Mouse (Mus musculus): ENCODE measurements around the gene Rbm24. TPM values are rescaled to one million over a fixed set of nuclear protein-coding genes. Genes with fewer than 3 reads are reported as not detected.
A peak's percentile ranks its signal among the peaks of the same experiment; 100 is the strongest.

Gene Rbm24
- polyA plus RNA-seq, 1 experiment from 2014 or later, result 0.11 TPM

DNA sequence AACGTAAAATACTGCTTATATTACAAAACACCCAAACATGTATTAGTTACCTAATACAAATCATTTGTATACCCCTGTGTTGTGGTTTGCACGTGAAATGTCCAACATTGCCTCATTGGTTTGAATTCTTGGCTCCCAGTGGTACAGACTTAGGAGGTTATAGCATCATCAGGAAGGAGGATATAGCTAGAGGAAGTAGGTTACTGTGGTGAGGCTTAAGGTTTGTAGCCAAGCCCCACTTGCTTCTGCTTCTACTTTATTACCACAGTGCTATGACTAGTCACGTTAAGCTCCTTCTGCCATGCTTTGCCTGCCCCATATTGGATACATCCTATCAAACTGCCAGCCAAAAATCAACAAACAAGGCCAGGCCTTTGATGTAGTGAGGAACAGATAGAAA, 21.0 kb upstream of the Rbm24 start:
- Histone ChIP-seq H3K36me3 (replicated peaks; ENCODE audit: insufficient read depth, low read length) (no peaks in the 10 kb centered on the region), H3K4me1 (ENCODE audit: insufficient read depth) (no peaks in the 10 kb centered on the region), H3K27me3 (ENCODE audit: insufficient read depth, low read length) (no peaks in the 10 kb centered on the region), H3K4me3 (ENCODE audit: low read depth, low read length) (no peak overlapping the region), H3K9ac (replicated peaks) (no peak overlapping the region), H3K27ac (ENCODE audit: low read depth) (no peak overlapping the region), H3K9me3 (ENCODE audit: low read length) (no peaks in the 10 kb centered on the region), H3K4me2 (ENCODE audit: low read depth, low read length) (no peak overlapping the region)
- ATAC-seq (no peak), DNase-seq (no peak)
- WGBS (ENCODE audit: insufficient replicate concordance), result 42% methylated on average over 3 of the region's 3 CpGs
- TF ChIP-seq EP300 (IDR thresholded peaks at IDR 0.05; ENCODE audit: low read depth), result no peak
- no peak for TF ChIP-seq CTCF (IDR thresholded peaks at IDR 0.05; ENCODE audit: low read depth)

DNA sequence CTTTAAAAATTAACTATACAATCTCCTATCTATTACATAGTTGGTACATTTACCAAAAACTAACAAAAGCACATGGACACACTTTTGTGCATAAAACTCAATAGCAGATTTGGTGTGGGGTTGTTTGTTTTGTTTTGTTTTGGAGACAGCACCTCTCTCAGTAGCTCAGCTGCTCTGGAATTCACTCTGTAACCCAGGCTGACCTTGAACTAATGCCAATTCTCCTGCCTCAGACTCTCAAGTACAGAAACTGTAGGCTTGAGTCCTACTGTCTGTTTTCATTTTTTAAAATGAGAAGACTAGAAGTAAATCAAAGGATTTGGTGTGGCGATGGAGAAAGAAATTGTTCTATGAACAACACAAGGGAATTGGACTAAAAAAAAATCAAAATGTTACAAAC, 11.1 kb upstream of the Rbm24 start:
- TF ChIP-seq CTCF (IDR thresholded peaks at IDR 0.05; ENCODE audit: low read depth) (no peak), EP300 (IDR thresholded peaks at IDR 0.05; ENCODE audit: low read depth) (no peak)

DNA sequence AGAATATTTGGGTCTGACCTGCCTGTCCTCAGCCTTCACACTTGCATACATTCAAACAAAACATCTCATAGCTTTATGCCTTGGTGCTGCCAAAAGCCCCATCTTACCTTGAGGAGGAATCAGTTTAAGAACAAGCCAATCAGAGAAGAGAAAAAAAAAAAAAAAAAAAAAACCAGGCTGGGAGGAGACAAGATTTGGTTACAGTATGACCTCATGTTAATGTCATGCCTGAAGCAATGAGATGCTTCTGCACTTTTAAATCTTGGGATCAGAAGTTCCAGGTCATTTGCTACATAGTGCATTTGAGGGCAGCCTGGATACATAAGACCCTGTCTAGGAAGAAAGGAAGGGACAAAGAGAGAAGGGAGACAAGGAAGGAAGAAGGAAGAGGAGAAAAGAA, 6.0 kb upstream of the Rbm24 start:
- no peaks in the 10 kb centered on the region for H3K9me3 ChIP-seq (ENCODE audit: low read length)
- H3K9ac ChIP-seq (replicated peaks), result no peak overlapping the region
- no peaks in the 10 kb centered on the region for H3K4me1 ChIP-seq (ENCODE audit: insufficient read depth)
- no peak overlapping the region for H3K27ac ChIP-seq (ENCODE audit: low read depth)
- no peaks in the 10 kb centered on the region for H3K36me3 ChIP-seq (replicated peaks; ENCODE audit: insufficient read depth, low read length)
- H3K4me2 ChIP-seq (ENCODE audit: low read depth, low read length), result no peak overlapping the region
- ATAC-seq (no peak), DNase-seq (no peak)
- H3K27me3 ChIP-seq (ENCODE audit: insufficient read depth, low read length), result peaks cover 5% of the 10 kb centered on the region
- TF ChIP-seq EP300 (IDR thresholded peaks at IDR 0.05; ENCODE audit: low read depth) (no peak), CTCF (IDR thresholded peaks at IDR 0.05; ENCODE audit: low read depth) (no peak)
- H3K4me3 ChIP-seq (ENCODE audit: low read depth, low read length), result no peak overlapping the region

More for the DNA sequence above, 11.1 kb upstream of the Rbm24 start:
- no peak overlapping the region for H3K4me3 ChIP-seq (ENCODE audit: low read depth, low read length)
- H3K9me3 ChIP-seq (ENCODE audit: low read length), result no peaks in the 10 kb centered on the region
- H3K4me2 ChIP-seq (ENCODE audit: low read depth, low read length), result no peak overlapping the region
- DNase-seq, result no peak
- H3K4me1 ChIP-seq (ENCODE audit: insufficient read depth), result no peaks in the 10 kb centered on the region
- no peaks in the 10 kb centered on the region for H3K27me3 ChIP-seq (ENCODE audit: insufficient read depth, low read length)
- no peak overlapping the region for H3K9ac ChIP-seq (replicated peaks)
- H3K27ac ChIP-seq (ENCODE audit: low read depth), result no peak overlapping the region
- no peaks in the 10 kb centered on the region for H3K36me3 ChIP-seq (replicated peaks; ENCODE audit: insufficient read depth, low read length)
- 72% methylated on average over 1 of the region's 1 CpGs for WGBS (ENCODE audit: insufficient replicate concordance)
- no peak for ATAC-seq

DNA sequence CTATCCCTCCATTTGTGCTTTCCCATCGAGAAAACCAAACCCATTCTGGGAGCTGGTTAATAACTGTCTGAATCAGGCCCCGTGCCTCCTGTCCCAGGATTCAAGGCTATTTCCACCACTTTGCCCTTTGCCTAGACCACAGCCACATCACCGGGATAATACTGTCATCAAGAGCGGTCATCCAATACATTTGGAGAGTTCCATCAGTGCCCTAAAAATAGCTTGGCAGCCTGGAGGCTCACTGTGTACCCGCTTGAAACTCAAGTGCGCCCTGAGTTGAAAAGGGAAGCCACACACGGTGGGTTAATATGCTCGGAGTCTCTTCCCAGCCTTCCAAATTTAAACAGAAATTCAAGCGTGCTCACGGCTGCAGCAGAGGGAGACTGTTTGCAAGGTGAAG, 4.6 kb upstream of the Rbm24 start:
- WGBS (ENCODE audit: insufficient replicate concordance), result 72% methylated on average over 10 of the region's 10 CpGs
- H3K4me3 ChIP-seq (ENCODE audit: low read depth, low read length), result no peak overlapping the region
- H3K27me3 ChIP-seq (ENCODE audit: insufficient read depth, low read length), result peaks cover 17% of the 10 kb centered on the region
- no peak for DNase-seq
- no peak overlapping the region for H3K9ac ChIP-seq (replicated peaks)
- TF ChIP-seq CTCF (IDR thresholded peaks at IDR 0.05; ENCODE audit: low read depth) (no peak), EP300 (IDR thresholded peaks at IDR 0.05; ENCODE audit: low read depth) (no peak)
- no peaks in the 10 kb centered on the region for H3K9me3 ChIP-seq (ENCODE audit: low read length)
- H3K4me1 ChIP-seq (ENCODE audit: insufficient read depth), result peaks cover 3% of the 10 kb centered on the region
- H3K4me2 ChIP-seq (ENCODE audit: low read depth, low read length), result no peak overlapping the region
- no peak for ATAC-seq
- H3K27ac ChIP-seq (ENCODE audit: low read depth), result no peak overlapping the region
- no peaks in the 10 kb centered on the region for H3K36me3 ChIP-seq (replicated peaks; ENCODE audit: insufficient read depth, low read length)

DNA sequence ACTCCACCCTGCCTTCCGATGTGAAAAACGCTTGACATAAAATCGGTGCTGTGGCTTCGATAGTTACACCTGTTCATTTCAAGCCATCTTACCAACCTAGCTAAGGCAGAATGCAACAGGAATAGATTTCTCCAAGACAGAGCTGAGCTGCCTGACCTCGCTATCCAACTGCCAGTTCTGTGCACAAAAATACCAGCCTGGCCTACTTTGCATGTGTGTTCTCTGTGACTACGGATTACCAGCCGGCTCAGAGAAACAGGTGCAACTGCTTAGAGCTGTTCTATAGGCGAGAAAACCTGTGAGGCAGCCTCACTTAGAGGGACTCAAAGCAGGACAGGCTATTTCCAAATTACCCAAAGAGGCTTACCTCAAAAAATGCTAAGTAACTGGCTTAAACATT, 4.2 kb upstream of the Rbm24 start:
- H3K4me2 ChIP-seq (ENCODE audit: low read depth, low read length), result no peak overlapping the region
- WGBS (ENCODE audit: insufficient replicate concordance), result 71% methylated on average over 8 of the region's 8 CpGs
- no peak for TF ChIP-seq CTCF (IDR thresholded peaks at IDR 0.05; ENCODE audit: low read depth)
- TF ChIP-seq EP300 (IDR thresholded peaks at IDR 0.05; ENCODE audit: low read depth), result no peak
- no peak for ATAC-seq
- no peak overlapping the region for H3K27ac ChIP-seq (ENCODE audit: low read depth)
- no peak for DNase-seq
- H3K9me3 ChIP-seq (ENCODE audit: low read length), result no peaks in the 10 kb centered on the region
- no peak overlapping the region for H3K9ac ChIP-seq (replicated peaks)
- H3K36me3 ChIP-seq (replicated peaks; ENCODE audit: insufficient read depth, low read length), result no peaks in the 10 kb centered on the region
- H3K27me3 ChIP-seq (ENCODE audit: insufficient read depth, low read length), result peaks cover 20% of the 10 kb centered on the region
- H3K4me3 ChIP-seq (ENCODE audit: low read depth, low read length), result no peak overlapping the region
- peaks cover 8% of the 10 kb centered on the region for H3K4me1 ChIP-seq (ENCODE audit: insufficient read depth)

DNA sequence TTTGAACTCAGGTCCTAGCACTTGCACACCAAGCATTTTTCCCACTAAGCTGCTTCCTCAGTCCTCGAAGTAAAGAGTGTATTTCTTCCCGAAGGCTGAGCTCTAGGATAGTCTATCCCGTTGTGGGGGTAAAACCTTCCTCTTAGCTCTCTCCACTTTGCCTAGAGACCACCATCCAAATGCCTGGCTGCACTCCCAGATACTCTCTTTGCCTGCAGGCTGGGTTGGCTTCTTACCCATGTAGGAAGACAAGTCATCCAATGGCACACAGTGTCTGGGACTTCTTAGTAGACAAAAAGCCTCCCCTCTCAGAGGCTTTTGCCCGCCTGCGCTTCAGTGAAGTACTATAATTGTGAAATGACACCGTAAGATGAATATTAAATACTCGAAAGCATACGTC, 2.2 kb upstream of the Rbm24 start:
- Histone ChIP-seq H3K4me3 (ENCODE audit: low read depth, low read length) (no peak overlapping the region), H3K27me3 (ENCODE audit: insufficient read depth, low read length) (peaks cover 29% of the 10 kb centered on the region), H3K4me1 (ENCODE audit: insufficient read depth) (peaks cover 9% of the 10 kb centered on the region), H3K9ac (replicated peaks) (no peak overlapping the region), H3K9me3 (ENCODE audit: low read length) (no peaks in the 10 kb centered on the region), H3K4me2 (ENCODE audit: low read depth, low read length) (no peak overlapping the region), H3K36me3 (replicated peaks; ENCODE audit: insufficient read depth, low read length) (no peaks in the 10 kb centered on the region), H3K27ac (ENCODE audit: low read depth) (no peak overlapping the region)
- TF ChIP-seq EP300 (IDR thresholded peaks at IDR 0.05; ENCODE audit: low read depth), result no peak
- TF ChIP-seq CTCF (IDR thresholded peaks at IDR 0.05; ENCODE audit: low read depth), result no peak
- ATAC-seq, result no peak
- DNase-seq, result no peak
- WGBS (ENCODE audit: insufficient replicate concordance), result 84% methylated on average over 8 of the region's 8 CpGs

DNA sequence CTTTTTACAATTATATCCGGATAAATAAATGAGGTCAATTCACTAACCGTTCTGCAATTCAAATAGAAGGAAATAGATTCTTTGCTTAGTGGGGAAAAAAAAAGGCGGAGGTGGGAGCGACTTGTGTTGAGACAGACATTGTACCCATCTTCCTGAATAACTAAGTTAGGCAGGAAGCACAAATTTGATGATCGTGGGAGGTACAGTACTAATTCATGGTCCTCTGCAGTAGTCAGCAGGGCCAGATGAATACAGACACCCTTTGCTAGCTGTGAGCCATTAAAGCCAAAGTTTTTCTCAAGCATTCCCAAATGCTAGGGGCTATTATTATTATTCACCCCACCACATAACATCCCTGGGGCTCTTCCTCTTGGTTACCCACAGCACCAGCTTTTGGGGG, 640 bp upstream of the Rbm24 start:
- H3K4me1 ChIP-seq (ENCODE audit: insufficient read depth), result peaks cover 9% of the 10 kb centered on the region
- no peak for DNase-seq
- no peak overlapping the region for H3K27ac ChIP-seq (ENCODE audit: low read depth)
- no peak for ATAC-seq
- 0 out of 2 replicates have a peak overlapping the region, but pooled peaks have one; percentile 81 for H3K4me2 ChIP-seq (ENCODE audit: low read depth, low read length)
- no peaks in the 10 kb centered on the region for H3K9me3 ChIP-seq (ENCODE audit: low read length)
- TF ChIP-seq CTCF (IDR thresholded peaks at IDR 0.05; ENCODE audit: low read depth) (no peak), EP300 (IDR thresholded peaks at IDR 0.05; ENCODE audit: low read depth) (no peak)
- H3K27me3 ChIP-seq (ENCODE audit: insufficient read depth, low read length), result peaks cover 29% of the 10 kb centered on the region
- no peaks in the 10 kb centered on the region for H3K36me3 ChIP-seq (replicated peaks; ENCODE audit: insufficient read depth, low read length)
- no peak overlapping the region for H3K9ac ChIP-seq (replicated peaks)
- WGBS (ENCODE audit: insufficient replicate concordance), result 63% methylated on average over 5 of the region's 5 CpGs
- no peak overlapping the region for H3K4me3 ChIP-seq (ENCODE audit: low read depth, low read length)

All from liver, postnatal 0 days (tissue).